Mouse (Mus musculus) CH12.LX (cell line): ENCODE data around the gene Olfr874.

Experiments
- CTCF ChIP-seq, 2 experiments: IDR thresholded peaks in 1 of 2; conservative IDR thresholded peaks in 1 of 2; 2 replicates each; pipeline ENCODE4 v1.5.1; 2011 to 2012; ENCODE audit warnings: low read depth in 2 of 2, low read length in 2 of 2, improper control_type of control experiment in 1 of 2, inconsistent platforms in 1 of 2, mild to moderate bottlenecking in 1 of 2, moderate library complexity in 1 of 2
- E2F4 ChIP-seq: IDR thresholded peaks from 2 replicates; pipeline ENCODE4 v1.6.1; 2011; ENCODE audit warnings: low read depth, low read length, improper control_type of control experiment; ENCODE audit not compliant: insufficient replicate concordance
- MEF2A ChIP-seq: IDR thresholded peaks from 2 replicates; pipeline ENCODE4 v1.6.1; 2014; ENCODE audit warnings: low read depth, mild to moderate bottlenecking, inconsistent platforms, low read length, improper control_type of control experiment, borderline replicate concordance
- POLR2A ChIP-seq: IDR thresholded peaks from 2 replicates; pipeline ENCODE4 v1.6.1; 2011; ENCODE audit warnings: low read depth, mild to moderate bottlenecking, improper control_type of control experiment, low read length
- ZMIZ1 ChIP-seq: IDR thresholded peaks from 2 replicates; pipeline ENCODE4 v1.6.1; 2012; ENCODE audit warnings: low read depth, mild to moderate bottlenecking, inconsistent platforms, low read length, improper control_type of control experiment

DNA sequence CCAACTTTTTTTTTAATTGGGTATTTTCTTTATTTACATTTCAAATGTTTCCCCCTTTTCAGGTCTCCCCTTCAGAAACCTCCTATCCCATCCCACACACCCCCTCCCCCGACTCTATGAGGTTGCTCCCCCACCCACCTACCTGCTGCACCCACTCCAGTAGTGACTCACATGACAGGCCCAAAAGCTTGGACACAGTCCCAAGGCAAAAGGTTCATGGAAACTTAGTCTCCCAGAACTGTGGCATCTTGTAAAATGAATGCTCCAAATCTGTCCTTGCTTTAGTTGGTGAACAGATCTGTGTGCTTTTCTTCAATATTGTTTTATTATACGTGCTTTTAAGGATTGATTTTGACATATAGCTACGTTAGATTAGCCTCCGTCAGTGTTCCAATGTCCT is 7.1 kb downstream of the Olfr874 start:
- TF ChIP-seq E2F4 (no peak), ZMIZ1 (no peak), CTCF (conservative IDR thresholded peaks at IDR 0.05 in 1 of 2, IDR thresholded peaks at IDR 0.05 in 1 of 2; ENCODE audit: low read depth in 2 of 2, low read length in 2 of 2) (no peak), POLR2A (no peak), MEF2A (no peak)
